Mouse (Mus musculus) erythroblast, embryonic 14.5 days (primary cell): Measurements from ENCODE around the gene Rae1.

ENCODE experiments used
- GATA1 ChIP-seq: IDR thresholded peaks from 2 replicates; pipeline ENCODE4 v1.6.1; 2012; ENCODE audit warnings: low read length, inconsistent platforms, mixed read lengths
- TAL1 ChIP-seq: IDR thresholded peaks from 3 replicates; pipeline ENCODE4 v1.6.1; 2012; ENCODE audit warnings: low read length, inconsistent platforms, mixed read lengths

DNA sequence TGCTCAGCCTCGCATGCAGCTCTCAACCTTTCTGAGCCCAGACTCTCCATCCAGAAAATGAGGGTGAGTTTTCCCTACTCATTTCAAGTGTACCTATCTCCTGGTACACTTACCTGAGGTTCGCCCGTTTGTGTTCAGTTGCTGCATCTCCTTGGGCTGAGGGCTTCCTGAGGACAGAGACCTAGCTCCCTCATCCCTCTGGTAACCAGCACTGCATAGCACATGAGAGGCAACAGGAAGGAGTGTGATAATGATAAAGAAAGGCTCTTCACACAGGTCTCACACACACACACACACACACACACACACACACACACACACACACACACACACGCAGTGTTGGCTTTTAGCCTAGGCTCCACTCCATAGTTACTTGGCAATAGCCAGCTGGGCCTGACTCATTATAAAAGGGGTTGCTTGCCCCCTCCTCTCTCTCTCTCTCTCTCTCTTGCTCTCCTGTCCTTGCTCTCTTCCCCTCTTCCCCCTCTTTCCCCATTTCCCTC lies 21.7 kb upstream of the Rae1 start:
- no peak for TF ChIP-seq TAL1
- TF ChIP-seq GATA1: no peak
